Mouse (Mus musculus): ENCODE measurements around the gene Prkcg. TPM values are rescaled to one million over a fixed set of nuclear protein-coding genes. Genes with fewer than 3 reads are reported as not detected.
A peak's percentile ranks its signal among the peaks of the same experiment; 100 is the strongest.

Gene Prkcg
- polyA plus RNA-seq, 1 experiment, result 3.4 TPM

GRCm38 (mm10) chr7:3264390-3265022 is 24.5 kb upstream of the Prkcg start:
- H3K27ac ChIP-seq (ENCODE audit: insufficient read depth, low read length), result no peak overlapping the region
- peak overlapping the region; percentile 44 for H3K4me3 ChIP-seq (ENCODE audit: low read depth, low read length)
- TF ChIP-seq EP300 (IDR thresholded peaks at IDR 0.05; ENCODE audit: insufficient read depth, low read depth, low read length) (no peak), CTCF (IDR thresholded peaks at IDR 0.05; ENCODE audit: low read depth, low read length) (no peak), POLR2A (IDR thresholded peaks at IDR 0.05; ENCODE audit: insufficient read depth, low read length) (no peak)
- H3K4me1 ChIP-seq (ENCODE audit: control insufficient read depth, insufficient read depth, low read length), result peaks cover 5% of the 10 kb centered on the region
- no peaks in the 10 kb centered on the region for H3K27me3 ChIP-seq (ENCODE audit: control insufficient read depth, insufficient read depth, low read length, poor library complexity, severe bottlenecking)
- no peaks in the 10 kb centered on the region for H3K36me3 ChIP-seq (ENCODE audit: control insufficient read depth, insufficient read depth, low read length, poor library complexity, severe bottlenecking)
- H3K9me3 ChIP-seq (replicated peaks; ENCODE audit: control insufficient read depth, insufficient read depth, low read length, poor library complexity, severe bottlenecking), result no peaks in the 10 kb centered on the region
- peak overlapping the region; percentile 7; the same call in 1 of the 2 replicates for H3K9ac ChIP-seq (ENCODE audit: low read depth, poor library complexity, severe bottlenecking)

- Histone ChIP-seq H3K36me3 (ENCODE audit: control insufficient read depth, insufficient read depth, low read length, poor library complexity, severe bottlenecking) (no peaks in the 10 kb centered on the region), H3K4me3 (ENCODE audit: low read depth, low read length) (no peak overlapping the region), H3K27me3 (ENCODE audit: control insufficient read depth, insufficient read depth, low read length, poor library complexity, severe bottlenecking) (no peaks in the 10 kb centered on the region), H3K4me1 (ENCODE audit: control insufficient read depth, insufficient read depth, low read length) (peaks cover 5% of the 10 kb centered on the region), H3K9ac (ENCODE audit: low read depth, poor library complexity, severe bottlenecking) (0 out of 2 replicates have a peak overlapping the region, but pooled peaks have one; percentile 7), H3K27ac (ENCODE audit: insufficient read depth, low read length) (no peak overlapping the region), H3K9me3 (replicated peaks; ENCODE audit: control insufficient read depth, insufficient read depth, low read length, poor library complexity, severe bottlenecking) (no peaks in the 10 kb centered on the region)
- TF ChIP-seq POLR2A (IDR thresholded peaks at IDR 0.05; ENCODE audit: insufficient read depth, low read length) (no peak), CTCF (IDR thresholded peaks at IDR 0.05; ENCODE audit: low read depth, low read length) (no peak), EP300 (IDR thresholded peaks at IDR 0.05; ENCODE audit: insufficient read depth, low read depth, low read length) (no peak)
Measured at GRCm38 (mm10) chr7:3265311-3265710, 23.7 kb upstream of the Prkcg start.

- no peak for TF ChIP-seq POLR2A (IDR thresholded peaks at IDR 0.05; ENCODE audit: insufficient read depth, low read length)
- TF ChIP-seq CTCF (IDR thresholded peaks at IDR 0.05; ENCODE audit: low read depth, low read length), result no peak
- no peak for TF ChIP-seq EP300 (IDR thresholded peaks at IDR 0.05; ENCODE audit: insufficient read depth, low read depth, low read length)
- peak overlapping the region; percentile 20; the same call in 1 of the 2 replicates for H3K27ac ChIP-seq (ENCODE audit: insufficient read depth, low read length)
- no peaks in the 10 kb centered on the region for H3K36me3 ChIP-seq (ENCODE audit: control insufficient read depth, insufficient read depth, low read length, poor library complexity, severe bottlenecking)
- H3K9ac ChIP-seq (ENCODE audit: low read depth, poor library complexity, severe bottlenecking), result no peak overlapping the region
- H3K27me3 ChIP-seq (ENCODE audit: control insufficient read depth, insufficient read depth, low read length, poor library complexity, severe bottlenecking), result no peaks in the 10 kb centered on the region
- peaks cover 2% of the 10 kb centered on the region for H3K4me1 ChIP-seq (ENCODE audit: control insufficient read depth, insufficient read depth, low read length)
- no peak overlapping the region for H3K4me3 ChIP-seq (ENCODE audit: low read depth, low read length)
- H3K9me3 ChIP-seq (replicated peaks; ENCODE audit: control insufficient read depth, insufficient read depth, low read length, poor library complexity, severe bottlenecking), result no peaks in the 10 kb centered on the region
Measured at GRCm38 (mm10) chr7:3267261-3267660, 21.7 kb upstream of the Prkcg start.

- H3K27me3 ChIP-seq (ENCODE audit: control insufficient read depth, insufficient read depth, low read length, poor library complexity, severe bottlenecking), result no peaks in the 10 kb centered on the region
- H3K9ac ChIP-seq (ENCODE audit: low read depth, poor library complexity, severe bottlenecking), result no peak overlapping the region
- H3K36me3 ChIP-seq (ENCODE audit: control insufficient read depth, insufficient read depth, low read length, poor library complexity, severe bottlenecking), result no peaks in the 10 kb centered on the region
- no peak for TF ChIP-seq CTCF (IDR thresholded peaks at IDR 0.05; ENCODE audit: low read depth, low read length)
- no peak for TF ChIP-seq POLR2A (IDR thresholded peaks at IDR 0.05; ENCODE audit: insufficient read depth, low read length)
- TF ChIP-seq EP300 (IDR thresholded peaks at IDR 0.05; ENCODE audit: insufficient read depth, low read depth, low read length), result no peak
- H3K4me1 ChIP-seq (ENCODE audit: control insufficient read depth, insufficient read depth, low read length), result peaks cover 2% of the 10 kb centered on the region
- H3K27ac ChIP-seq (ENCODE audit: insufficient read depth, low read length), result peak overlapping the region; percentile 60; the same call in 1 of the 2 replicates
- no peaks in the 10 kb centered on the region for H3K9me3 ChIP-seq (replicated peaks; ENCODE audit: control insufficient read depth, insufficient read depth, low read length, poor library complexity, severe bottlenecking)
- H3K4me3 ChIP-seq (ENCODE audit: low read depth, low read length), result no peak overlapping the region
Measured at GRCm38 (mm10) chr7:3267888-3268287, 21.1 kb upstream of the Prkcg start.

- Histone ChIP-seq H3K36me3 (ENCODE audit: control insufficient read depth, insufficient read depth, low read length, poor library complexity, severe bottlenecking) (no peaks in the 10 kb centered on the region), H3K27me3 (ENCODE audit: control insufficient read depth, insufficient read depth, low read length, poor library complexity, severe bottlenecking) (no peaks in the 10 kb centered on the region), H3K4me3 (ENCODE audit: low read depth, low read length) (no peak overlapping the region), H3K4me1 (ENCODE audit: control insufficient read depth, insufficient read depth, low read length) (peaks cover 2% of the 10 kb centered on the region), H3K27ac (ENCODE audit: insufficient read depth, low read length) (no peak overlapping the region), H3K9me3 (replicated peaks; ENCODE audit: control insufficient read depth, insufficient read depth, low read length, poor library complexity, severe bottlenecking) (no peaks in the 10 kb centered on the region), H3K9ac (ENCODE audit: low read depth, poor library complexity, severe bottlenecking) (no peak overlapping the region)
- TF ChIP-seq EP300 (IDR thresholded peaks at IDR 0.05; ENCODE audit: insufficient read depth, low read depth, low read length) (no peak), POLR2A (IDR thresholded peaks at IDR 0.05; ENCODE audit: insufficient read depth, low read length) (no peak), CTCF (IDR thresholded peaks at IDR 0.05; ENCODE audit: low read depth, low read length) (no peak)
Measured at GRCm38 (mm10) chr7:3268291-3268690, 20.7 kb upstream of the Prkcg start.

GRCm38 (mm10) chr7:3272206-3272605 is 16.8 kb upstream of the Prkcg start:
- no peaks in the 10 kb centered on the region for H3K36me3 ChIP-seq (ENCODE audit: control insufficient read depth, insufficient read depth, low read length, poor library complexity, severe bottlenecking)
- H3K4me3 ChIP-seq (ENCODE audit: low read depth, low read length), result no peak overlapping the region
- TF ChIP-seq CTCF (IDR thresholded peaks at IDR 0.05; ENCODE audit: low read depth, low read length), result no peak
- no peak for TF ChIP-seq EP300 (IDR thresholded peaks at IDR 0.05; ENCODE audit: insufficient read depth, low read depth, low read length)
- TF ChIP-seq POLR2A (IDR thresholded peaks at IDR 0.05; ENCODE audit: insufficient read depth, low read length), result no peak
- no peak overlapping the region for H3K9ac ChIP-seq (ENCODE audit: low read depth, poor library complexity, severe bottlenecking)
- no peaks in the 10 kb centered on the region for H3K27me3 ChIP-seq (ENCODE audit: control insufficient read depth, insufficient read depth, low read length, poor library complexity, severe bottlenecking)
- no peak overlapping the region for H3K27ac ChIP-seq (ENCODE audit: insufficient read depth, low read length)
- H3K4me1 ChIP-seq (ENCODE audit: control insufficient read depth, insufficient read depth, low read length), result no peaks in the 10 kb centered on the region
- no peaks in the 10 kb centered on the region for H3K9me3 ChIP-seq (replicated peaks; ENCODE audit: control insufficient read depth, insufficient read depth, low read length, poor library complexity, severe bottlenecking)

All from ES-Bruce4 (cell line).